Mouse (Mus musculus) ZHBTc4 (cell line): ENCODE data around the gene Pcnt.

Experiments
- DNase-seq: peaks from one replicate; pipeline ENCODE4 v3.0.0-alpha.2; 2011; ENCODE audit warnings: low read depth, low spot score

Gene Pcnt

DNA sequence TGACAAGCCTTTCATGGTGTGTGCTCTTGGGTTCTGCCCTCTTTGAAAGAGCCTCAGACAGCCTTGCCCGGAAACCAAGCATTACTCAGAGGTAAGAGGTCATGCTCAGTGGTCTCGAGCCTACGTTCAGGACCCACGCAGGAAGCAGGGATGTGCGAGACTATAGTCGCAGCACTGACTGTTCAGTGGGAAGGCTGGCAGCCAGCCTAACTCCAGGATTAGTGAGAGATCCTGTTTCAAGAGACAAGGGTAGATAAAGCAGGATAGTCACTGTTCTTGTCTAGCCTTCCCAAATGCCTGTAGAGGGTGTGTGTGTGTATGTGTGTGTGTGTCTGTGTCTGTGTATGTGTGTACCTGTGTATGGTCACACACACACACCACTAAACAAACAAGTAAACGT lies 126.4 kb downstream of the Pcnt start:
- DNase-seq: no peak

GRCm38 (mm10) chr10:76306738-76307137 lies 135.8 kb downstream of the Pcnt start:
- no peak for DNase-seq
